21 mouse cellular contexts compared by ENCODE assay signal in genomic region chr13:74147327-74147726, GRCm38 (mm10). TPM values are rescaled to one million over a fixed set of nuclear protein-coding genes. Genes with fewer than 3 reads are reported as not detected.
DNase-seq lines count a peak whose midpoint lies in the region; ATAC-seq and TF ChIP-seq lines count a peak whose summit lies in the region.
"Had no signal": no experiment of that assay in that cellular context is flagged by ENCODE, and none has a peak within 500 bp of the region (broad histone marks: within the 10 kb centered on the region; RNA-seq: fewer than 3 reads in every experiment).

No protein-coding gene starts in this region.

- TF ChIP-seq CTCF in liver, postnatal 0 days (IDR thresholded peaks at IDR 0.05; ENCODE audit: low read depth): no peak

- H3K36me3 ChIP-seq in intestine, embryonic 15.5 days: no peaks in the 10 kb centered on the region
- no peaks in the 10 kb centered on the region for H3K36me3 ChIP-seq in liver, embryonic 13.5 days
- H3K36me3 ChIP-seq in liver, postnatal 0 days (replicated peaks; ENCODE audit: insufficient read depth, low read length): no peaks in the 10 kb centered on the region
- H3K36me3 ChIP-seq: embryonic facial prominence, embryonic 13.5 days; forebrain, embryonic 12.5 days; heart, embryonic 12.5 days; hindbrain, embryonic 15.5 days had no signal

- no peak overlapping the region for H3K27ac ChIP-seq in intestine, embryonic 15.5 days
- H3K27ac ChIP-seq in liver, embryonic 13.5 days: no peak overlapping the region
- no peak overlapping the region for H3K27ac ChIP-seq in liver, postnatal 0 days (ENCODE audit: low read depth)
- H3K27ac ChIP-seq: embryonic facial prominence, embryonic 13.5 days; forebrain, embryonic 12.5 days; hindbrain, embryonic 15.5 days had no signal

- TF ChIP-seq EP300 in liver, postnatal 0 days (IDR thresholded peaks at IDR 0.05; ENCODE audit: low read depth): no peak

- peak; percentile 92 for ATAC-seq in intestine, embryonic 15.5 days
- peak; percentile 79 for ATAC-seq in liver, embryonic 13.5 days (ENCODE audit: low read depth)
- ATAC-seq in liver, postnatal 0 days: peak; percentile 55
- ATAC-seq: forebrain, postnatal 0 days had no signal

- H3K4me3 ChIP-seq in intestine, embryonic 15.5 days (replicated peaks): no peak overlapping the region
- H3K4me3 ChIP-seq in liver, embryonic 13.5 days (replicated peaks): no peak overlapping the region
- no peak overlapping the region for H3K4me3 ChIP-seq in liver, postnatal 0 days (ENCODE audit: low read depth, low read length)
- H3K4me3 ChIP-seq: embryonic facial prominence, embryonic 13.5 days; forebrain, embryonic 12.5 days; heart, embryonic 12.5 days; hindbrain, embryonic 15.5 days had no signal

- H3K9me3 ChIP-seq in intestine, embryonic 15.5 days: no peaks in the 10 kb centered on the region
- H3K9me3 ChIP-seq in liver, embryonic 13.5 days (replicated peaks): no peaks in the 10 kb centered on the region
- H3K9me3 ChIP-seq in liver, postnatal 0 days (ENCODE audit: low read length): no peaks in the 10 kb centered on the region
- H3K9me3 ChIP-seq: embryonic facial prominence, embryonic 13.5 days; forebrain, embryonic 12.5 days; heart, embryonic 12.5 days; hindbrain, embryonic 15.5 days had no signal

- no peaks in the 10 kb centered on the region for H3K4me1 ChIP-seq in intestine, embryonic 15.5 days (replicated peaks)
- peaks cover 12% of the 10 kb centered on the region for H3K4me1 ChIP-seq in liver, embryonic 13.5 days (replicated peaks)
- H3K4me1 ChIP-seq in liver, postnatal 0 days (ENCODE audit: insufficient read depth): no peaks in the 10 kb centered on the region
- H3K4me1 ChIP-seq: embryonic facial prominence, embryonic 13.5 days; forebrain, embryonic 12.5 days; heart, embryonic 12.5 days; hindbrain, embryonic 15.5 days had no signal

- H3K4me2 ChIP-seq in intestine, embryonic 15.5 days (replicated peaks): no peak overlapping the region
- no peak overlapping the region for H3K4me2 ChIP-seq in liver, embryonic 13.5 days
- no peak overlapping the region for H3K4me2 ChIP-seq in liver, postnatal 0 days (ENCODE audit: low read depth, low read length)
- H3K4me2 ChIP-seq: embryonic facial prominence, embryonic 13.5 days; forebrain, embryonic 12.5 days; heart, embryonic 12.5 days; hindbrain, embryonic 15.5 days had no signal

- no peaks in the 10 kb centered on the region for H3K27me3 ChIP-seq in intestine, embryonic 15.5 days (replicated peaks)
- no peaks in the 10 kb centered on the region for H3K27me3 ChIP-seq in liver, embryonic 13.5 days
- no peaks in the 10 kb centered on the region for H3K27me3 ChIP-seq in liver, postnatal 0 days (ENCODE audit: insufficient read depth, low read length)
- H3K27me3 ChIP-seq: embryonic facial prominence, embryonic 13.5 days; forebrain, embryonic 12.5 days; heart, embryonic 12.5 days; hindbrain, embryonic 15.5 days had no signal

- DNase-seq in c-Kit-positive CD71-positive TER-119-negative erythroid progenitor cells, embryonic 14.5 days (ENCODE audit: low read depth): peak; percentile 40
- no peak for DNase-seq in liver, embryonic 13.5 days
- DNase-seq in liver, postnatal 0 days: no peak
- DNase-seq in layer of hippocampus, adult 18-20 months (ENCODE audit: low spot score in 2 of 2): no peak
- no peak for DNase-seq in spleen, postnatal 10 days (ENCODE audit: low spot score in 2 of 2)
- DNase-seq in layer of hippocampus, postnatal 14 days (ENCODE audit: low spot score in 2 of 2): no peak
- DNase-seq: adrenal gland, adult 2 months; adrenal gland, postnatal 25 days; cerebellum, adult 11 months; cerebellum, adult 8-10 months; cerebellum, postnatal 25 days; forebrain, postnatal 0 days; gastrocnemius, postnatal 14 days had no signal

- 70% methylated on average over 2 of the region's 2 CpGs for WGBS in intestine, embryonic 15.5 days
- 54% methylated on average over 2 of the region's 2 CpGs for WGBS in liver, embryonic 13.5 days (ENCODE audit: insufficient replicate concordance)
- WGBS in liver, postnatal 0 days (ENCODE audit: insufficient replicate concordance): 71% methylated on average over 2 of the region's 2 CpGs

- H3K9ac ChIP-seq in intestine, embryonic 15.5 days: no peak overlapping the region
- no peak overlapping the region for H3K9ac ChIP-seq in liver, embryonic 13.5 days
- H3K9ac ChIP-seq in liver, postnatal 0 days (replicated peaks): no peak overlapping the region
- H3K9ac ChIP-seq: embryonic facial prominence, embryonic 13.5 days; forebrain, embryonic 12.5 days; forebrain, postnatal 0 days; heart, embryonic 12.5 days; hindbrain, embryonic 15.5 days had no signal

RNA-seq across cellular contexts. Expression of gene Slc9a3, which starts 26.1 kb away (rescaled TPM):
- 5.0 and 6.2 TPM in 2 replicates for polyA plus RNA-seq in intestine, embryonic 15.5 days (2015; fragmentation: Nextera tagmentation; extraction: Ambion mirVana)
- not detected in 2 replicates for polyA plus RNA-seq in liver, embryonic 13.5 days (2015; fragmentation: Nextera tagmentation; extraction: Ambion mirVana)
- polyA plus RNA-seq in liver, postnatal 0 days (2015; fragmentation: Nextera tagmentation; extraction: Ambion mirVana): not detected in 2 replicates
- total RNA-seq in layer of hippocampus, adult 18-20 months (2021): 1 to 10 TPM in 1 of 2 experiments, under 1 TPM in 1; 0.77 to 1.3 TPM
- 1 to 10 TPM in 1 of 2 experiments, under 1 TPM in 1; 0.93 to 1.6 TPM for total RNA-seq in layer of hippocampus, postnatal 14 days (2021)
- total RNA-seq: ES-E14; granulocyte monocyte progenitor cell, adult 5-6 weeks had no signal
- polyA plus RNA-seq: embryonic facial prominence, embryonic 13.5 days; forebrain, embryonic 12.5 days; heart, embryonic 12.5 days; hindbrain, embryonic 11.5 days had no signal
